Mouse (Mus musculus) CH12.LX (cell line): ENCODE measurements around the gene Spag7. TPM values are rescaled to one million over a fixed set of nuclear protein-coding genes. Genes with fewer than 3 reads are reported as not detected.

Experiments used
- DNase-seq: peaks from one replicate; pipeline ENCODE4 v3.0.0-alpha.2; 2013; ENCODE audit errors: extremely low read depth
- H3K27ac ChIP-seq: 2 replicates; pipeline ENCODE4 v1.5.1; 2012; ENCODE audit warnings: low read depth, mild to moderate bottlenecking, control low read depth, moderate library complexity; ENCODE audit not compliant: insufficient read depth
- H3K27me3 ChIP-seq: replicated peaks from 2 replicates; pipeline ENCODE3; 2012; ENCODE audit warnings: inconsistent platforms
- H3K36me3 ChIP-seq, 2 experiments: replicated peaks in 1 of 2; 2 replicates each; pipeline versions ENCODE3 to v1.6.1; 2012; ENCODE audit warnings: inconsistent platforms in 1 of 2, low read length in 1 of 2, mild to moderate bottlenecking in 1 of 2, mixed read lengths in 1 of 2, moderate library complexity in 1 of 2; ENCODE audit not compliant: control insufficient read depth in 1 of 2, insufficient read depth in 1 of 2
- H3K4me1 ChIP-seq, 2 experiments: 2 replicates each; pipeline ENCODE4 v1.6.1; 2012; ENCODE audit warnings: inconsistent platforms in 1 of 2, moderate library complexity in 1 of 2; ENCODE audit not compliant: insufficient read depth in 2 of 2, control insufficient read depth in 1 of 2
- H3K4me2 ChIP-seq: 2 replicates; pipeline ENCODE4 v1.6.1; 2012; ENCODE audit warnings: low read depth, mild to moderate bottlenecking, control low read depth; ENCODE audit not compliant: poor library complexity, insufficient read depth, severe bottlenecking
- H3K4me3 ChIP-seq, 3 experiments: fragments of 150-350 bp in 1 of 3; sonication (generic) in 1 of 3; replicated peaks in 1 of 3; 2 replicates each; pipeline versions ENCODE3 to v1.5.1; 2011 to 2012; ENCODE audit warnings: low read depth in 2 of 3, low read length in 2 of 3, mild to moderate bottlenecking in 2 of 3, moderate library complexity in 2 of 3, control low read depth in 1 of 3, improper control_type of control experiment in 1 of 3, inconsistent platforms in 1 of 3, mixed read lengths in 1 of 3; ENCODE audit not compliant: poor library complexity in 1 of 3
- H3K79me2 ChIP-seq: replicated peaks from 2 replicates; pipeline ENCODE4 v1.6.1; 2012; ENCODE audit warnings: mild to moderate bottlenecking, moderate library complexity; ENCODE audit not compliant: control insufficient read depth, poor library complexity, insufficient read depth, severe bottlenecking; ENCODE audit errors: extremely low read depth
- H3K9ac ChIP-seq: 2 replicates; pipeline ENCODE4 v1.6.1; 2012; ENCODE audit warnings: low read depth, mild to moderate bottlenecking, control low read depth, moderate library complexity; ENCODE audit not compliant: insufficient read depth
- H3K9me3 ChIP-seq: replicated peaks from 2 replicates; pipeline ENCODE3; 2012; ENCODE audit warnings: low read length, inconsistent platforms, mixed read lengths
- ELF1 ChIP-seq: IDR thresholded peaks from 2 replicates; pipeline ENCODE4 v1.6.1; 2014; ENCODE audit warnings: low read depth, mild to moderate bottlenecking, inconsistent platforms, low read length, improper control_type of control experiment
- EP300 ChIP-seq: IDR thresholded peaks from 2 replicates; pipeline ENCODE4 v1.6.1; 2011; ENCODE audit warnings: low read length, improper control_type of control experiment
- ETS1 ChIP-seq: conservative IDR thresholded peaks from 2 replicates; pipeline ENCODE4 v1.6.1; 2012; ENCODE audit warnings: low read depth, mild to moderate bottlenecking, inconsistent platforms, low read length, improper control_type of control experiment, moderate library complexity
- GABPA ChIP-seq: IDR thresholded peaks from 2 replicates; pipeline ENCODE4 v1.6.1; 2012; ENCODE audit warnings: low read depth, low read length, improper control_type of control experiment, inconsistent platforms; ENCODE audit not compliant: insufficient replicate concordance
- IRF4 ChIP-seq: IDR thresholded peaks from 2 replicates; pipeline ENCODE4 v1.6.1; 2014; ENCODE audit warnings: low read depth, mild to moderate bottlenecking, inconsistent platforms, low read length, improper control_type of control experiment
- JUN ChIP-seq: IDR thresholded peaks from 2 replicates; pipeline ENCODE4 v1.6.1; 2011; ENCODE audit warnings: low read depth, mild to moderate bottlenecking, low read length, improper control_type of control experiment, moderate library complexity; ENCODE audit not compliant: insufficient read depth
- JUND ChIP-seq: conservative IDR thresholded peaks from 2 replicates; pipeline ENCODE4 v1.6.1; 2011; ENCODE audit warnings: low read depth, low read length, improper control_type of control experiment
- KAT2A ChIP-seq: IDR thresholded peaks from 2 replicates; pipeline ENCODE4 v1.6.1; 2012; ENCODE audit warnings: low read length, improper control_type of control experiment, inconsistent platforms; ENCODE audit not compliant: insufficient replicate concordance
- MAFK ChIP-seq: IDR thresholded peaks from 2 replicates; pipeline ENCODE4 v1.6.1; 2011; ENCODE audit warnings: low read length, improper control_type of control experiment; ENCODE audit not compliant: insufficient replicate concordance
- MAZ ChIP-seq: IDR thresholded peaks from 2 replicates; pipeline ENCODE4 v1.6.1; 2012; ENCODE audit warnings: low read depth, mild to moderate bottlenecking, inconsistent platforms, low read length, improper control_type of control experiment, moderate library complexity
- MXI1 ChIP-seq: IDR thresholded peaks from 2 replicates; pipeline ENCODE4 v1.6.1; 2011; ENCODE audit warnings: mild to moderate bottlenecking, low read depth, low read length, improper control_type of control experiment
- NELFE ChIP-seq: IDR thresholded peaks from 2 replicates; pipeline ENCODE4 v1.6.1; 2011; ENCODE audit warnings: low read depth, low read length, improper control_type of control experiment
- NRF1 ChIP-seq: IDR thresholded peaks from 2 replicates; pipeline ENCODE4 v1.6.1; 2014; ENCODE audit warnings: low read depth, mild to moderate bottlenecking, inconsistent platforms, low read length, improper control_type of control experiment, moderate library complexity
- POLR2A ChIP-seq: IDR thresholded peaks from 2 replicates; pipeline ENCODE4 v1.6.1; 2011; ENCODE audit warnings: low read depth, mild to moderate bottlenecking, improper control_type of control experiment, low read length
- POLR2AphosphoS2 ChIP-seq: IDR thresholded peaks from 2 replicates; pipeline ENCODE4 v1.6.1; 2011; ENCODE audit warnings: low read depth, low read length, improper control_type of control experiment
- RAD21 ChIP-seq: IDR thresholded peaks from 2 replicates; pipeline ENCODE4 v1.6.1; 2011; ENCODE audit warnings: low read depth, mild to moderate bottlenecking, low read length, improper control_type of control experiment, moderate library complexity
- RCOR1 ChIP-seq: conservative IDR thresholded peaks from 2 replicates; pipeline ENCODE4 v1.6.1; 2012; ENCODE audit warnings: low read depth, mild to moderate bottlenecking, inconsistent platforms, low read length, improper control_type of control experiment
- UBTF ChIP-seq: IDR thresholded peaks from 2 replicates; pipeline ENCODE4 v1.6.1; 2012; ENCODE audit warnings: low read depth, mild to moderate bottlenecking, inconsistent platforms, low read length, improper control_type of control experiment, moderate library complexity
- USF2 ChIP-seq: conservative IDR thresholded peaks from 2 replicates; pipeline ENCODE4 v1.6.1; 2011; ENCODE audit warnings: low read depth, low read length, improper control_type of control experiment
- ZC3H11A ChIP-seq: IDR thresholded peaks from 2 replicates; pipeline ENCODE4 v1.6.1; 2012; ENCODE audit warnings: low read depth, mild to moderate bottlenecking, inconsistent platforms, low read length, improper control_type of control experiment
- ZMIZ1 ChIP-seq: IDR thresholded peaks from 2 replicates; pipeline ENCODE4 v1.6.1; 2012; ENCODE audit warnings: low read depth, mild to moderate bottlenecking, inconsistent platforms, low read length, improper control_type of control experiment
- dilution Hi-C: fragments of 300-500 bp; cut with MboI; formaldehyde crosslinking; loops from 2 replicates; pipeline ENCODE4 v1.14.3; 2020; ENCODE audit warnings: low sequenced_read_pairs; ENCODE audit not compliant: extremely low pct_unique_long_range_greater_than_20kb, extremely low pct_ligation_motif_present
- in situ Hi-C: fragments of 300-500 bp; cut with MboI; formaldehyde crosslinking; loops from 3 replicates; pipeline ENCODE4 v1.14.3; 2019; ENCODE audit warnings: low sequenced_read_pairs, low pct_ligation_motif_present, low pct_unique_long_range_greater_than_20kb, mixed read lengths
- polyA plus RNA-seq: library from polyadenylated mRNA; unstranded; fragments of >175 nt; gene quantifications from 2 replicates; pipeline ENCODE4 v1.2.1, GENCODE M21; 2012; ENCODE audit warnings: low read depth; ENCODE audit not compliant: insufficient read length
- total RNA-seq, 2 experiments: library from RNA; depleted of rRNA; stranded (reverse); fragments of 300-350 nt in 1 of 2; fragments of >200 nt in 1 of 2; gene quantifications; 2 replicates each; pipeline ENCODE4 v1.2.3; 2012 to 2014

Spag7 gene
- total and polyA plus RNA-seq, 3 experiments, result 93.5 to 120 (median 105) TPM

GRCm38 (mm10) chr11:70711026-70711425 lies 41.8 kb upstream of the Spag7 start:
- no peaks in the 10 kb centered on the region for H3K27me3 ChIP-seq
- no peak for DNase-seq
- in situ Hi-C loops (no loop called here), dilution Hi-C loops (no loop called here)
- no peaks in the 10 kb centered on the region for H3K9me3 ChIP-seq
- TF ChIP-seq UBTF (no peak), MXI1 (no peak), ZC3H11A (no peak), KAT2A (no peak), ZMIZ1 (no peak), JUN (no peak), NRF1 (no peak)
- H3K36me3 ChIP-seq, result peaks cover 39 to 81% of the 10 kb centered on the region in 2 experiments
- no peak overlapping the region for H3K27ac ChIP-seq
- no peak overlapping the region for H3K9ac ChIP-seq
- peaks cover 0 to 12% of the 10 kb centered on the region in 2 experiments; a peak in 2 of 4 replicates for H3K4me1 ChIP-seq
- no peaks in the 10 kb centered on the region for H3K79me2 ChIP-seq
- no peak overlapping the region for H3K4me2 ChIP-seq
- no peak overlapping the region for H3K4me3 ChIP-seq

- peaks cover 5 to 15% of the 10 kb centered on the region in 2 experiments for H3K4me1 ChIP-seq
- H3K27me3 ChIP-seq, result no peaks in the 10 kb centered on the region
- no peak overlapping the region for H3K4me2 ChIP-seq
- dilution Hi-C loops, result no loop called here
- no peak for DNase-seq
- TF ChIP-seq IRF4 (no peak), MXI1 (no peak), ETS1 (no peak), POLR2AphosphoS2 (no peak), GABPA (no peak), EP300 (no peak), KAT2A (no peak), RCOR1 (no peak), MAFK (no peak)
- H3K9ac ChIP-seq, result no peak overlapping the region
- no peak overlapping the region for H3K27ac ChIP-seq
- peaks cover 58 to 87% of the 10 kb centered on the region in 2 experiments for H3K36me3 ChIP-seq
- H3K9me3 ChIP-seq, result no peaks in the 10 kb centered on the region
- H3K4me3 ChIP-seq, result no peak overlapping the region
- 0 out of 2 replicates have a peak, but pooled peaks cover under 1% of the 10 kb centered on the region for H3K79me2 ChIP-seq
- in situ Hi-C loops, result loop anchor here (5.0 kb wide), 1 partner anchor 34 kb away; no protein-coding TSS in a partner anchor
Observed at GRCm38 (mm10) chr11:70706127-70706526, 36.9 kb upstream of the Spag7 start.

GRCm38 (mm10) chr11:70702781-70703180 lies 33.6 kb upstream of the Spag7 start:
- 0 out of 2 replicates have a peak, but pooled peaks cover 5% of the 10 kb centered on the region for H3K79me2 ChIP-seq
- no peak for DNase-seq
- in situ Hi-C loops (no loop called here), dilution Hi-C loops (no loop called here)
- no peak overlapping the region for H3K9ac ChIP-seq
- H3K4me3 ChIP-seq, result no peak overlapping the region
- H3K9me3 ChIP-seq, result no peaks in the 10 kb centered on the region
- peaks cover 39 to 55% of the 10 kb centered on the region in 2 experiments for H3K36me3 ChIP-seq
- no peak overlapping the region for H3K27ac ChIP-seq
- peaks cover 3% of the 10 kb centered on the region for H3K27me3 ChIP-seq
- no peak for TF ChIP-seq EP300
- no peak for TF ChIP-seq NELFE
- TF ChIP-seq USF2, result no peak
- TF ChIP-seq ELF1, result no peak
- no peak for TF ChIP-seq POLR2A
- no peak for TF ChIP-seq MAZ
- no peak for TF ChIP-seq RAD21
- no peak for TF ChIP-seq ETS1
- TF ChIP-seq JUND, result no peak
- no peak for TF ChIP-seq GABPA
- no peak for TF ChIP-seq ZMIZ1
- peaks cover 9 to 24% of the 10 kb centered on the region in 2 experiments for H3K4me1 ChIP-seq
- no peak overlapping the region for H3K4me2 ChIP-seq
